Mouse (Mus musculus) spleen, postnatal 4 days (tissue): ENCODE measurements around the gene Por.

Experiments used
- DNase-seq, 2 experiments: peaks; one replicate each; pipeline ENCODE4 v3.0.0; 2022; ENCODE audit warnings: low spot score in 2 of 2

The Por gene

DNA sequence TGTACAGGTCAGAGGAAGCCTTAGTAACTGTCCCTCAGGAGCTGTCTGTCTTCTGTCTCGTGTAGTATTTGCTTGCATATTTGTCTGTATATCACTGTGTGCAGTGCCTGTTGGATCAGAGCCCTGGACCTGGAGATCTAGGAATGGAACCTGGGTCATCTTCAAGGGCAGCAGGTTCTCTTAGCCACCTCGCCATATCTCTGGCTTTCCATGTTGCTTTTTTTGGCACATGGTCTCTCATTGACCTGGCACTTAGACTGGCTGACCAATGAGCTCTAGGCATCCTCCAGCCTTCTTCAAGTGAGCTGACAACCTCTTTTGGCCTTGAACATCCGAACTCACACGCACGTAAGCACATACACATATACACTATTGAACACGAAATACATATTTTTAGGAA lies 32.4 kb downstream of the Por start:
- DNase-seq, result no peak

DNA sequence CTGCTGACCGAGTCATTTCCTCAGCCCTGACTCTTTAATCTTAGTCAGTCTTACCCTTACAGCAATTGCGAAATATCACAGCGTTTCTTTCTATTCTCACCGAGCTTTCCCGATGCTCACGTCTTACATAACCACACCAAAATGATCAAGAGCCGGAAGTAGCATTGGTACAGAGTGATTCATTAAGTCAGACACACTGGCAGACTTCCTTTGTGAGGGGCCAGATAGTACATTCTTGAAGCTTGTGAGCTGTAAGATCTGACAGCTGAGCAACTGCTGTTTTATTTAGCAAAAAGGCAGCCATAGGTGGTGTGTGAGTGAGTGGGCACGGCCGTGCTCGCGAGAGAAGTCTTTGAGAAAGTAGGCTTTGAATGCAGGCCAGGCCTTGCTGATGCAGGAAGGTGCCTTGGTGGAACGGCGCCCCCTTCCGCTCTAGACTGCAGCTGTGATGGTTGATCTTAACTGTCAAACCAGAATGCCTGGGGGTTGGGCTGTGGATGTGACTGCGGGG lies 32.9 kb downstream of the Por start:
- peak; percentile 54 to 72 for DNase-seq

DNA sequence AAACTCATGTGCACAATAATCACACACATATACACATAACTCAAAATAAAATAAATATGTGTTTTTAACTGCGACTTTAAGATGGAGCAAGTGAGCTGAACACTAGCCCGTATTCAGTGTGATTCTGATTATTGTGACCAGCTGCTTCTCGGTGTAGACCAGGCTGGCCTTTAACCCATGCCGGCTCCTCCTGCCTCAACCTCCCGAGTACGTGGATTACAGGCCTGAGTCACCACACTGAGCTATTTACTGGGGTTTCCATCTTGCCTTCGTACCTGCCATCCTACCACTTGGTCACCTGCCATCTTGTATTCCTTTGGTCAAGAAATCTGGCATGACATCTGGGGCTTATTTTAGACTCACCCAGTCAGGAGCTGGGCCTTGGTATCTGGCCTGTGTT lies 33.6 kb downstream of the Por start:
- DNase-seq, result no peak

DNA sequence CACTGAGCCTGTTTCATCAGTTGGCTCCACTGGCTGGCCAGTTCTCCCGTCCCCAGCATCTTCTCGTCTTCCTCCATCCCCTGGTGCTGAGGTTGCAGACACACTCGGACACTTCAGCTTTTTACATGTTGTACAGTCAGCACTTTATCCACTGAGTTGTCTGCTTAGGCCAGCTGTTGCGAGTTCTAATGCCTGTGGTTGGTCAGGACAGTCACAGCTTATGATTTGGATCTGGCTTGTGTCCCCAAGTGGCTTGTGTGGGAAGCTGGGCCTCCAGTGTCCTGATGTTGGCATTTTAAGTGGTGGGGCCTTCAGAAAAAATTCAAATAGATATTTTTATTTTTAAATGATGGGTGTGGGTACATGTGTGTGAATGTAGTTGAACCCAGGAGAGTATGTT lies 35.5 kb downstream of the Por start:
- DNase-seq, result no peak

DNA sequence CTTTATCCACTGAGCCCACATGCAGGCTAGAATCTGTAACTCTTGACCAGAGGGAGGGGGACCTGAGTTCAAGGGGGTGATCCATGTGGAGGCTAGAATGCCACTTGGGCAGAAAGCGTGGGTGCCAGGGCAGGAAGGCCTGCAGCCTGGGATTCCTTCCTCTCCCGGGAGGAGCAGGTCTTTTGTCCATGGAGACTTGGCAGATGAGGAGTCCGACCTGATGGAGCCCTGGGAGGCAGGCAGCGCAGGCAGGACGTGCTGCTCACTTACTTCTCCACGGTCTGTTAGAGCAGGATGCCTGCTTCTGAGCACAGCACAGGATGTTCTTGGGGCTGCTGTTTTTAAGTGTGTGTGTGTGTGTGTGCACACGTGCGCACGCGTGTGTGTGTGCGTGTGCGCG lies 37.2 kb downstream of the Por start:
- DNase-seq, result no peak

DNA sequence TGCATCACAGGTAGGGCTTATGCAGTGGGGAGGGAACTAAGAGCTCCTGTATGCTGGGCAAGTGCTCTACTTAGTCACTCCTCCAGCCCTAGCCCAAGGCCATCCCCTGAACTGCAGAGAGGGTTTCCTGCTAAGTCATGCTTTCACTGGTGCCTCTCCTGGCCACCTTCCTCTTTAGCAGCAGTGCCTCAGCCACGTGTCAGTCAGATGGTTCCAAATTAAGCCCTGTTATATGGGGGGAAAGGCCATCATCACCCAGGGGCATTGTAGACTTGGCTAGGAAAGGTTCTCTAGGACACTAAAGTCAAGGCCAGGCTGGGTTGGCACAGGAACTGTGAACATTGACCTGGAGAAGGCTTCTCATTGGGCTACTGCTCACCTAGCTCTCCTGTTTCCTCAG lies 38.0 kb downstream of the Por start:
- no peak for DNase-seq

DNA sequence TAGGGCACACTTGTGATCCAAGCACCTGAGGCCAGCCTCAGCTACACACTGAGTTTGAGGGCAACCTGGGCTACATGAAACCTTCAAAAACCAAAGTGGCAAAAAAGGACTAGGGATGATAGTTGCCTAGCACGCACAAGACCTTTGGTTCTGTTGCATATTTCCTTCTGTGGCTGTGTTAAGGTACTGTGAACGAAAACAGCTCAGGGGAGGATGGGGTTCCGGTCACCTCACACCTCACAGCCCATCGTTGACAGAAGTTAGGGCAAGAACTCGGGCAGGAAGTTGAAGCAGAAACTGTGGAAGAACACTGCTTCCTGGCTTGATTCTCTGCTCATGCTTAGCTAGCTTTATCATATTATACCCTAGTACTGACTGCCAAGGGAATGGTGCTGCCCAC lies 39.9 kb downstream of the Por start:
- no peak for DNase-seq

DNA sequence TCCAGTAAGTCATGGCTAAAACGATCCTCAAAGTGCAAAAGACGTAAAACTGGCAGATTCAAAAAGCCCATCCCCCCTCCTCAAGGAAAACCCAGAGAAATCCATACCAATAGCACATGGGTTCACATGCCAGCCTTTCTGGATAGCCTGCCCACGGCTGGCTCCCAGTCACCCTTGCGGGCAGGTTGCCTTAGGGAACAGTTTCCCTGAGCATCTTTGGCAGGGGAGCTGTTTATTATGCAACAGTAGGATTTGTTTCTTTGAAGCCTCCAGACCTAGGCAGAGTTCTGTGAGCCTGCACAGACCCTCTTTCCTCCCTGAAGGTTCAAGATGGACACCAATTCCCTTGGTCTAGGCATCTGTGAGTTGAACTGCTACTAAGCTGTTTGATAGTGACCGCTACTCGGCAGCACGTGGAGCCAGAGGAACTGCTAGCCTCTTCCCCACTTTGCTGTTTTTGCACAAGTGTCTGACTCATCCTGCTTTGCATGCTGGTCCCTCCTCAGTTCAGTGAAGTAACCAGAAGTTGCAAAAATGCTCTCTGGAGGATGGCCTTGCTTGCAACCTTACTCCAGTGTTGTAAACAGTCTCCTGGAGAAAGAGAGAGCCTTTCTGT lies 40.9 kb downstream of the Por start:
- no peak for DNase-seq

DNA sequence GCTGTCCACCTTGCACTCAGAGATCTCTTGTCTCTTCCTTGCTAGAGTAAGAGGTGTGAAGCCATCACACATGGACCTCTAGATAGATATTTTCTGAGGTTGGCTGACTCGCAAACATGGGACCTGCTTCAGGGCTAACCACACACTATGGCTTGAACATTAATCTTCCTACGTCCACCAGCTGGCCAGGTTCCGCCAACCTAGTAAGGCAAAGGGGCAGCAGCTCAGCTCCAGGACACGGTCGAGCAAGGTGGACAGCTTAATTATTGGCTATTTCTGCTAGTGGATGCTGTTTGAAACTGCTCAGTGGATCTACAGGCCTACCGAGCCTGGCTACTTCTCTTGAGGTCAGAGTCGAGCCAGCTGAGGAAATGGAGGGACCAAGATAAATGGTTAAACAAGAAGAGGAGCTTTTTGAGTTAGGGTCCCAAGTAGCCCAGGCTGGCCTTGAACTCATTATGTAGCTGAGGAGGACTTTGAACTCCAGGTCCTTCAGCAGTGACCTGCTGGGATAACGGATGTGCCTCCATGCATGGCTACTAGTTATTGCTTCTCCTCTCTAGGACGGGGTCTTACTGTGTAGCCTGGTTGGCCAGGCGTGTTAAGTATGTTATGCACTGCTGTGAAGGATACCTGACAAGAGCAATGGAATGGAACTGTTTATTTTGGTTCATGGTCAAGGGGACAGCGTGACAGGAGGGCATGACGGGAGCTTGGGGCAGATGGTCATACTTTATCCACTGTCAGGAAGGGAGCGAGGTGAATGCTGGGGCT lies 41.9 kb downstream of the Por start:
- DNase-seq, result no peak

DNA sequence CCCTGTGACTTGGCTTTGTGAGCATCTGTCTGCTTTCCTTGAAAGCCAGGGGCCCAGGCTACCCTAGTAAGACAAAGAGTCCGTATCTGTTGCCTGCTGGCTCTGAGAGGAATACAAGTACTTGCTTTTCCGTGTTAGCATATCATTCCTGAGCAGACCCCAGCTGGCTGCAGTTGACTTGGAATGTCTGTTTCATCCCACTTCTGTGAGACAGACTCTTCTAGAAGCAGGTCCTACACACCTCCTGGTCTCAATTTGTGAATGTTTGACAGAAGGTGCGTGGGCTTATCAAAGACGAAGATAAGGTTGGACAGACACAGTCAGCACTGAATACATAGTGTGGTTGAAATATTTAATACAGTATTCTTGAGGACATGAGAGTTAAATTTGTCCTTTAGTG lies 43.0 kb downstream of the Por start:
- no peak for DNase-seq

DNA sequence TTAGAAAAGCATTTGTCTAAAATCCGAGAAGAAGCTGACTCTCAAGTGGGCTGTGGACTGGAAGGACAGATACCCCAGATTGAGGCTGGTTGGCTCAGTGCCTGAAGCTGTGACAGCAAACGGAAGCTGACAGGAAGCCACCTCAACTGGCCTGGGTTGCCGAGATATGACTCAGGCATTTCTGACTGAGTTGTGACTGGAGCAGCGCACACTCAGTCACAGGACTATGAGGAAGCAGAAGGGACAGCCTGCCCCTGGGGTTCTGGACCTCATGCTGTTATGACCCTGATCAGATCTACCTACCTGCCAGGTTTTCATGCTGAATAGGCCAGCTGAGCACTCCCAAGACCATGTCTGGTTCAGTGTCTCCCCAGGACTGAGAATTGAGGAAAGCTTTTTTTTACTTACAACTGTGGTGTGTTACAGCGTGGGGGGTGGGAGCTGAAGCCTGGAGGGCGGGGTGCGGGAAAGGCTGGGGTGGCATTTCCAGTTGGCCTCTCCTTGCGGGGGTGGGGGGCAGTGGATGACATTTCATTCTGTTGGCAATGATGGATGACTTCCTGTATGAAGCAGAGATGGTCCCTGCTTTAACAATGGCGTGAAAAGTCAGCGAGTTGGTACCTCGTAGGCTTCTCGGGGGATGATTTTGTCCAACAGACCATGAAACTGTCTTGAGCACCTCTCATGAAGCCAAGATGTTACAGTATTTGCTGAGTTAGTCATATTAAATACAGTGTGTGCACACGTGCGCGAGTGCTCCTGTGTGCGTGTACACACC lies 43.8 kb downstream of the Por start:
- DNase-seq, result peak; percentile 75 to 81

DNA sequence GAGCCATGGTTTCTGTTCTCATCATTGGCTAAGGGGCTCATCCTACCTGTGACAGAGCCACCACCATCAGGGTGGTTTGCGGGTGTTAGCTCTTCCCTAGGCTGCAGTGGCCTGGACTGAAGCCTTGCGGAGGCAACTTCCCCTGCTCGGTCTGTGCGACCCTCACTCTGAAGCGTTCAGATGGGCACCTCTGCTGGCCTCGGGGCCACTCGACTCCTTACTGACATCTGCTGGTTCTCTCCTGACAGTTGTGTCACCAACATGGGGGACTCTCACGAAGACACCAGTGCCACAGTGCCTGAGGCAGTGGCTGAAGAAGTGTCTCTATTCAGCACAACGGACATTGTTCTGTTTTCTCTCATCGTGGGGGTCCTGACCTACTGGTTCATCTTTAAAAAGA lies 45.8 kb downstream of the Por start:
- no peak for DNase-seq

DNA sequence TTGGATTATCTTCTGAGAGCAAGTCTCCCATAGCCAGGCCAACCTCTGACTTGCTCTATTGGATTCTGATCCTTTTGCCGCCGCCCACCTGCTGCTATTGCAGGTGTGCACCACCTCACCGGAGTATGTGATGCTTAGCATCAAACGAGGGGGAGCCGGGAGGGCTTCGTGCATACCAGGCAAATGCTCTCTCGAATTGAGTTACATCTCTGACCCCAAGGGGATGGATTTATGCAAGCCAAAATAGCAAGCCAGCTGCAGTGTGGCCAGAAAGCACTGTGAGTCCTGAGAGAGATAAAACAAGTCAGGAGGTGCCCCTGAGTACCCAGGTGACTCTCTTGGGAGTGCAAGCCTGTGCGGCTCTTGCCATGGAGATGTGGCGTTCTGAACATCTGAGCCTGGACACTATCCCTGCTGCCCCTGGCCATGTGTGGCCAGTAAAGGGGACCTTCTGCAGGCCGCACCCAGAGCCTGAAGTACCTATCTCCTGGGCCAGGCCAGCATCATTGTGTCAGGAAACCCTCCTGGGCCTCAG lies 49.8 kb downstream of the Por start:
- no peak for DNase-seq

DNA sequence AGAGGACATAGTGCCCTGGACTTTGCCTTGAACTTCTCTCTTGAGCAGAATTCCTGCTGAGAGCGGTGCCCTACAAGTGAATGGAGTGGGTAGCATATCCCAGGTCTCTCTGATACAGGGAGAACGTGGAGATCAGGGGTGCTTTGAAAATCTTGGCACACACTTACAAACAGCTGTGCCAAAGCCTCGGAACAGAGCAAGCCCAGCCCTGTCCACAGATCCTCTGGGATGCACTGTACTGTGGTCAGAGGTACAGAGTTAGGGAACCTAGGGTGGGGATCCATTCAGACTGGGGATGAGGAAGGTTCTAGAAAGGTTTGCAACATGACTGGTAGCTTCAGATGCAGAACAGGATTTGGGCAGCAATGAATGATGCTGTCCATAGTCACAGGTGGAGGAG lies 50.3 kb downstream of the Por start:
- no peak for DNase-seq

DNA sequence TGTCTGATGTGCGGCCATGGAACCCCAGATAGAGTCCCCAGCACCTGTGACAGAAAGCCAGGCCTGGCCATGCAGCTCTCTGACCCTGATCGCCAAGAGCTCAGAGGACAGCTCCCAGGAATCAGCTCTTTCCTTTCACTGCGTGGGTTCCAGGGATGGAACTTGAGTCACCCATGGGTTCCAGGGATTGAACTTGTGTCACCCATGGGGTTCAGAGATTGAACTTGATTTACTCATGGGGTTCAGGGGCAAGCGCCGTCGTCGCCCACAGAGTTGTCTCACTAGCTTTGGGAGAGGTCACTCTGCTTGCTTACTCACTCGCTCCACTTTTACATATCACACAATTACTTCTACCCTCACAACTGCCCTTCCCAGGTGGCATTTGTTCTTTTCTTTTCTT lies 51.2 kb downstream of the Por start:
- DNase-seq, result no peak

DNA sequence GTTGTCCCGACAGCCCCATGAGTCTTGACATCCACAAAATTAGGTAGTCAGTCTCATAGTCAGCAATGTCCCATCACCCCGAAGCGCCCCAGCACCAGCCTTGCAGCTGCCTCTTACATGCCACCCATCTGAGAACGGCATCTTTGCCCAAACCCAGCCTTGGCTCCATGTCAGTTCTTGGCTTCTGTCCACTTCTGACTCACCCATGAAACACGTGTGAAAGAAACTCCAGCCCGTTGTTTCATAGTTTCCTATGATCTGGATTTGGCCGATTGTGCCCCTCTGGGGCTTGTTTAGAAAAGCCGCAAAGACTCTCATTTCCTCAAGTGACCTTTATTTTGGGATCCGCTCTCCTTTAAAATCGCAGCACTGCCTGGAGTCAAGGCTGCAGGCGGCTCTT lies 52.3 kb downstream of the Por start:
- DNase-seq, result no peak

DNA sequence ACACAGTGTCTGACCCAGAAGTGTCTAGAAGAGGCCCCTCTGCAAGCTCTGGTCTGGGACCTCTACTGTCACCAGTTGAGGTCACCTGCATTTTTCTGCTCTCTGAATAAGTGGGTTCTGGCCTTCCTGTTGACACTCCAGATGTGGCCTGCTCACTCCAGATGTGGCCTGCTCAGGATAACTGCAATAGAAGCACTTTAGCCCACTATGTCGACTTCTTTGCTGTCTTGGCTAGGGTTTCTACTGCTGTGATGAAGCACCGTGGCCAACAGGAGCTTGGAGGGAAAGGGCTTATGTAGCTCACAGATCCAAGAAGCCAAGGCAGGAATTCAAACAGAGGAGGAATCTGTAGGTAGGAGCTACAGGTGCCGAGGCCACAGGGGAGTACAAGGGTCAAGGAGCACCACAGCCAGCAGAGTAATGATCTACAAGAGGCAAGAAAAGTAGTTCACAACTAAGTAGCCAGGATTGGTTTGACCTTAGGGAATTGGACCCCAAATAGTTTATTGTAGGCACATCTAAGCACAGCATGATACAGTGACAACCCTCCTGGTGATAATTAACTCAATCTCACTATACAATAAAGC lies 53.4 kb downstream of the Por start:
- no peak for DNase-seq

DNA sequence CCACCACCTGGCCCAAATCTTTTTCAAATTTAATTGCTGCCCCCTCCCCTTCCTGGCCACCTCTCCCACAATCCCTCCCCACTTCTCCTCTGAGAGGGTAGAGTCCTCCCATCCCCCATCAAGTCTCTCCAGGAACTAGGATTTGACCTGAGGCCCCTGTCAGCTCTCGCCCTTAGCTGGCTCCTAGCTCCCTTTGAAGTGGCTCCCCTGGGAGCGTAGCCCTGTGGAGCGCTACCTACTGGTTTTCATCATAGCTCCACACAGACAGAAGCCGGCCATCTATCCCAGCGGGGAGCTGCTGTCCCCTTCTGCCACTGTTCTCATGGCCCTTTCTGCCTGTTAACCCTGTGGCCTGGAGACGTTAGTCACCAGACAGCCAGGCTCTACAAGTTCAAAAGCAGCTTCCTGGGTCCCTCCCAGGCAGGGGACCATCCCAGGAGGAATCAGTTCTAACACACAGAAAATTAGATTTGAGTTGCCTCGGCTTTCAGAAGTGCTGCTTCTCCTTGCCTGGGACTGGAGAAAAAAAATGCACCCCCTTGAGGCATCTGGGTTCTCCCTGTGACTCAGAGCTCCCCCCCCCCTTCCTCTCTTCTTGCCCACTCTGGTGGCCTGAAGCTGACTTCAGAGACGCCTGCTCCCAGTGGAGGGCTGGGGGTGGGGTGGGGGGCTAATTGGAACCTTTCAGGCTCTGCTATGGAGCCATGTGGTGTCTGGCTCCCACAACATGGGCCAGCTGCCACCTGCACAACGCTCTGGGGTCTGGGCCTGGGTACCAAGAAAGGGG lies 54.9 kb downstream of the Por start:
- DNase-seq, result no peak

DNA sequence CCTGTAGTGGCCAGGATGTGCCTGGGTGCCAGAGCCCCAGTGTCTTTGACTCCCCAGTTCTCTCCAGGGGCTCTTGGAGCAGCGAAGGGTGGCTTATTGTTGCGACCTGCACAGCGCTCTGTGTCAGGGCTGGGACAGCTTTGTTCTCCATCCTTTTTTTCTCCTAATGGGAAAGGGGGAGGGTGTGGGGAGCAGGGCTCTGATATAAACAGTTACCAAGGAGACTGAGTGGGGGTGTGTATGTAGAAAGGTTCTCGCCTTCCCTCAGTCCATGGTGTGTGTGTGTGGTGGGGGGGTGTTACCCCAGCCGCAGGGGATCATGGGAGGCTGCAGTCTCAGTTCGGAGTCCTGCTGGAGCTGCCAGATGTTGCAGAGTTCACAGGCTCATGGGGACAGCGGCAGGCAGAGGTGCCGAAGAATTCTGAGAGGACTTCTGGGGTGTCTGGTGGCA lies 55.6 kb downstream of the Por start:
- no peak for DNase-seq

DNA sequence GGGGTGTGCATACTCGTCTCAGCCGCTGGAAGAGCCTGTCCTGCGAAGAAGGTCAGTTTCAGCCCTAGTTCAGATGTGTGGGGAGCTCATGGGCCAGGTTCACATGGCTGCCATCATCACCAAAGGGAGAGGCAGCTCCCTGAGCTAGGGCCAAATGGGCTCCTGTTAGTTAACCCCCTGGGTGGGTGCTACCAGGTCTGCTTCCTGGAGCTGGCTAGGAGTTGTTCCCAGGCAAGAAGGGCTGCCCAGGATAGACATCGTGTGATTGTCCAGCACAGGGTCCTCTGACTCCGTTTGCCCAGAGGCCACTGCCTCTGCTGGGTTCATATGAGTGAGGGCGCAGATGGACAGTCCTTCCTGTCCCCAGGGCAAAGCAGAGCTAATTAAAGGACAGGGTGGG lies 56.2 kb downstream of the Por start:
- no peak for DNase-seq

DNA sequence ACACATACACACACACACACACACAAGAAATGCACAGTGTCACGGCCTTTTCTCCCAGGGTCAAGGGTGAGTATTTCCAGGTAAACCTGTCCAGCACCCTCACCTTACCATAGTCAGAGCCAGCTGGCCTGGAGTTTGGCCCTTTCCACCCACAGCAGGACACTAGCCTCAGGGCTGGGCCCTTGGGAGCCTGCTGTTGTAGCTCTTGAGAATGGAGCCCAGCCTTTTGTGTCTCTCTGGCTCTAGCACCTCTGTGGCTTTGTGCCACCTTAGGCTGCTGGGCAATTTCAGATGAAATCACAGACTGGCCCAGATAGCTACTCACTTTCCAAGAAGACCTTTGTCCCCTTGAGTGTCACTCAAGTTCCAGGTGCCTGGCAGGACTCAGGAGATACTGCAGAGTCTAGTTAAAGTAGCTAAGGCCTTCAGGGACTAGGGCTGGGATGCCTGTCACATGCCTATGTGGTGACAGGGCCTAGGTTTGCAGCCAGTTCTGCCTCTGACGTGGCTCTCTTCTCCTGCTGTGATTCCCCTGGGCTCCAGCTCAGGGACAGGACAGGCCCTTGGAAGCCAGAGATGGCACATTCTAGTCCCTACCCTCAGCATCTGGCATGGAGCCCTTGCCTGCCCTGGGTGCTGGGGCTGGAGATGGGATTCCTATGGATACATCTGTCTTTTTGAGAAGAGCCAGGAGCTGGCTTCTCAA lies 57.0 kb downstream of the Por start:
- DNase-seq, result no peak
